Mouse (Mus musculus): ENCODE measurements around the gene Mindy4b-ps.

Gene Mindy4b-ps

DNA sequence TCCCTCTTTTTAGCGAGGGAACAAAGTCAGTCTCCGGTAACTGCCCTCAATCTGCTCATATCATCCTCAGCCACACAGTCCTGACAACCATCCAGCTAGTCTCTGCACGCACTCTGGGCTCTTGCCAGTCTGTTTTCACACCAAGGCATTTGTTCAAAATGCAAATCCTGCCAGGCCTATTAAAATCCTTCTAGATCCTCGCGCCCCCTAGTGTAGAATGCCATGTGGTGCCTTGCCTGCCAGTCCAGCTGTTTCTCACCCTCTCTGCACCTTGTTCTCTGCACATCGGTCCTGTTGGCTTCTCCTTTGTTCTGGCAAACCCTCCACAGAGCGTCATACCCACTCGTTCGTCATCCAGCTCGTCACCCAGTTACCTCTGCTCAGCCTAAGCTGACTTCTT, 36.2 kb downstream of the Mindy4b-ps start:
- DNase-seq (ENCODE audit: low read depth, low spot score), result no peak

DNA sequence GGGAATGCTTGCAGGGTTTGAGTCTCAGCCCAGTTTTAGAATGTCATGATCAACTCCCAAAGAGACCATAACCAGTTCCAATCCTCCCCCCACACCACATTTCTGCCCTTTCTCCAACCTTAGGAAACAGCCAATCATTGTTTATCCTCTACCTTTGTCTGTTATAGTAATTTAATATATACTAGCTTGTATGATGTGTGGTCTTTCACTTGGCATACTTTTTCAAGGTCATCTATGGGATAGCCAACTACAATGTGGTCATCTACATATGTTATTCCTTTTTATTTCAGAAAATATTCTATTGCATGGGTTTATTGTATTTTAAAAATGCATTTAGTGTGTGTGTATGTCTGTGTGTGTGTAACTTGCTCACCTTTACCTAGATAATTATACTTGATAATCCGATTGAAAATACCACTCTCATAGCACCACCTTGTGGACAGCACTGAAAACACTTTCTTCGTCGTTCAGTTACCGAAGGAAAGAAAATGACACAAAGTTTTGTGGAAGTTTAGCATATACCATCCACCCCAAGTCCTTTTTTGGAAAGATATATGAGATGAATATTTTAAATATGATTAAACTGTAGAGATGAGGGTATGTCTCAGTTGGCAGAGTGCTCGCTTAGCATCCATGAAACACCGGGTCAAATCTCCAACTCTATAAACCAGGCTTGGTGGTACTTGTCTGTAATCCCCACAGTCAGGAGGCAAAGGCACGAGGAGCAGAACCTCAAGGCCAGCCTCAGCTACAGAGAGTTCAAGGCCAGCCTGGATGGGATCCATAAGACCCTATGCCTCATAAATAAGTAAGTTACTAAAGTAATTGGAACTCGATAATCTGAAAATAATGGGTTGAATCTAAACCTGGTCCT, 37.7 kb downstream of the Mindy4b-ps start:
- DNase-seq (ENCODE audit: low read depth, low spot score), result no peak

DNA sequence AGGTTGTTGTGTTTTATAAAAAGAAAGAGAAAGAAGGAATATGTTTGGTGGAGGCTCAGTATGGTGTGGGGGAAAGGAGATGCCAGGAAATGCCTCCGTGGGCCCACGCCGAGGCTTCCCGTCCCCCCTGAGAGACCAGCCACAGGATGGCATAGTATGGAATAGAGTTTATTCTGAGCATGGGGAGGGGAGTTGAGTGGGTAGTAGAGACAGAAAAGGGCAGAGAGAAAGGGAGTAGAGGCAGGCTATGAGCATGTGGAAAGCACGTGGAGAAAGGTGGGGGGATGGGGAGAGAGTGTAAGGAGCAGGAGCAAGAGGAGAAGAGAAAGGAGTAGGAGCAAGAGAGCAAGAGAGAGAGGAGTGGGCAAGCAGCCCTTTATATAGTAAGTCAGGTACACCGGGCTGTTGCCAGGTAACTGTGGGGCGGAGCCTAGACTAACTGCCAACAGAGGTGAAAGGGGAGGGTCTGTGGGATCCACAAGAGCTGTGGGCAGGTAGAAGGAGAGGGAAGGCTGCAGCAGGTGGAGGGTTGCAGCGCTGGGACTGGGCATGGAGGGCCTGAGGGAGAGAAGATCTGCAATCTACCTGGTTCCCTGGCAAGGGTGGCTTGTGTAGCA, 38.4 kb downstream of the Mindy4b-ps start:
- DNase-seq (ENCODE audit: low read depth, low spot score), result no peak

- no peak for DNase-seq (ENCODE audit: low read depth, low spot score)
Measured at GRCm38 (mm10) chr3:58756429-58756828, 65.7 kb downstream of the Mindy4b-ps start.

GRCm38 (mm10) chr3:58755769-58756168, 66.3 kb downstream of the Mindy4b-ps start:
- no peak for DNase-seq (ENCODE audit: low read depth, low spot score)

- DNase-seq (ENCODE audit: low read depth, low spot score), result no peak
Measured at GRCm38 (mm10) chr3:58754361-58754760, 67.8 kb downstream of the Mindy4b-ps start.

GRCm38 (mm10) chr3:58751818-58752620, 70.1 kb downstream of the Mindy4b-ps start:
- DNase-seq (ENCODE audit: low read depth, low spot score), result no peak

DNA sequence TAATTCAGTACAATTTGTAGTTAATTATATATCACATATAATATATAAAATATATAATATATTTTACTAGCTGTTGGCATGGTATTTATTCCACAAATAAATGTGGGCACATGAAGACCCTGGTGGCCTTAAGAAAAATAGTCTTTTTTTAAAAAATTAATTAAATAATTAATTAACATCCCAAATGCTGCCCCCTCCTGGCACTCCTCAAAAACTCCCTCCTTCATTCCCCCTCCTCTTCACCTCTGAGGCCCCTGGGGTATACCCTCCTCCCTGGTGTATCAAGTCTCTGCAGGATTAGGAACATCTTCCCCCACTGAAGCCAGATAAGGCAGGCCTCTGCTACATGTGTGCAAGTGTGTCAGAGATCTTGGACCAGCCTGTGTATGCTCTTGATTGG, 73.4 kb downstream of the Mindy4b-ps start:
- DNase-seq (ENCODE audit: low read depth, low spot score), result no peak

DNA sequence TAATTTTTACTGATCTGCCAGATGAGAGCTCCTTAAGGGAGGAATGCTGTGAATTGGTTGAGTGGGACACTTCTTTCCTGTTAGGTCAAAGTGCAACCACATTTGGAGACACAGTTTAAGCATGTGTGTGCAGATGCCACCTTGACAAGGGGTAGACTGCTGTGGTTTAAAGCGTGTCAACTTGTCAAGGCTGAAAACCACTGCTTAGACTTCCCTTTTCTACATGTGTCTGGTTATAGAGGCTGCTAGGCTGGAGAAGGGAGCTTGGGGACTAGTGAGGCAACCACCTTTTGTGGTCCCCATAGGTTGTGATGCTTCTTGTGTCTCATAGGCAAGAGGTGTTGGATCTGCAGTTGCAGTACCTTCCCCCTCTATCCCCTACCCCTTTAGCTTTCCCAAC, 74.2 kb downstream of the Mindy4b-ps start:
- no peak for DNase-seq (ENCODE audit: low read depth, low spot score)

GRCm38 (mm10) chr3:58739536-58739935, 82.6 kb downstream of the Mindy4b-ps start:
- no peak for DNase-seq (ENCODE audit: low read depth, low spot score)
